Mouse (Mus musculus) G1E (cell line): ENCODE results near the gene Pafah1b1.

Source experiments
- CTCF ChIP-seq: IDR thresholded peaks from 2 replicates; pipeline ENCODE4 v1.5.1; 2012; ENCODE audit warnings: low read depth, low read length, inconsistent platforms, mixed read lengths
- POLR2AphosphoS5 ChIP-seq: IDR thresholded peaks from 2 replicates; pipeline ENCODE4 v1.6.1; 2012; ENCODE audit warnings: low read depth, low read length, inconsistent platforms; ENCODE audit not compliant: insufficient replicate concordance

- TF ChIP-seq CTCF (no peak), POLR2AphosphoS5 (no peak)
Measured at GRCm38 (mm10) chr11:74664906-74665305, 59.6 kb downstream of the Pafah1b1 start.
